Mouse (Mus musculus): ENCODE data around the gene Acot9.

DNA sequence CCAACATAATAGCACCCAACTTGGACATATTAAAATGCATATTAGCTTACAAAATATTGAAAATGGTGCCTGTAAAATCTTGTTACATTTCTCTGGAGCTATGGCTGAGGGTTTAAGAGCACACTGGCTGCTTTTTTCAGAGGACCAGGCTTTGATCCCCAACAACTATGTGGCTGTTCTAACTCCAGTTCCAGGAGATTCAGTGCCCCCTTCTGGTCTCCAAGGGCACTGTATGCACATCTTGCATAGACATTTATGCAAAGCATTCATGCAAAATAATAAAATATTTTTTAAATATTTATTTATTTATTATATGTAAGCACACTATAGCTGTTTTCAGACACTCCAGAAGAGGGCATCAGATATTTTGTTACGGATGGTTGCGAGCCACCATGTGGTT lies 44.1 kb downstream of the Acot9 start:
- TF ChIP-seq CTCF (IDR thresholded peaks at IDR 0.05; ENCODE audit: borderline replicate concordance, control insufficient read depth, extremely low read depth, insufficient read depth, low read length, poor library complexity): no peak
- TF ChIP-seq POLR2A (IDR thresholded peaks at IDR 0.05; ENCODE audit: control insufficient read depth, extremely low read depth, insufficient read depth, low read length, poor library complexity): no peak

All from thymus, adult 2 months (tissue).